29 mouse cellular contexts compared by ENCODE assay signal in the genomic region with DNA sequence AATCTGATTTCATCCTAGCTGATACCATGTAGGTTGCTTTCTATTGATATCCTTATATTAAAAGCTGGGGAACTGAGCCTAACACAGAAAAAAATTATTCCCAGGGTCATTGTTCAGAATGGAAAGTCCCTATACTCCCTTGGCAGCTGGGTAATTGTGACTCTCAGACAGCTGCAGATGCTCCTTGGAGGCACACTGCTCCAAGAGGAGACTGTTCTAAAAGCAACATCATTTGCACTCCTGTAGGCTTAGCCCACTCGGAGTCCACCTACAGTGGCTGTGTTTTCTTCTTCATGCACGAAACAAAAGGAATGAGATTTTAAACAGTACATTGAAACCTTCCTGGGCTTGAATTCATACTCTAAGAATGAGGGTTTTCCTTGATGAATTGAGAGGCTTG.
A peak's percentile ranks its signal among the peaks of the same experiment; 100 is the strongest.
DNase-seq lines count a peak whose midpoint lies in the region; ATAC-seq and TF ChIP-seq lines count a peak whose summit lies in the region.
"Had no signal": no experiment of that assay in that cellular context is flagged by ENCODE, and none has a peak within 500 bp of the region (broad histone marks: within the 10 kb centered on the region; RNA-seq: fewer than 3 reads in every experiment).

No protein-coding gene starts in this region.

- no peak for DNase-seq in forebrain, embryonic 11.5 days (ENCODE audit: low spot score)
- no peak for DNase-seq in forebrain, embryonic 10.5 days (ENCODE audit: extremely low spot score, low spot score)
- DNase-seq in neural tube, embryonic 10.5 days (ENCODE audit: extremely low spot score, low spot score) = no peak
- no peak for DNase-seq in forebrain, postnatal 0 days
- DNase-seq in adrenal gland, postnatal 14 days = no peak
- DNase-seq in heart, adult 11 months = no peak
- DNase-seq: adrenal gland, adult 8-10 months; cerebellum, adult 18-20 months; cerebellum, postnatal 10 days; gastrocnemius, postnatal 14 days; heart, postnatal 36 days; kidney, adult 9 months; kidney, postnatal 10 days; layer of hippocampus, postnatal 36 days; left cerebral cortex, postnatal 4 days; liver, postnatal 0 days; lung, postnatal 4 days; right cerebral cortex, postnatal 4 days; thymus, adult 18-20 months; thymus, postnatal 25 days had no signal

- 0 out of 2 replicates have a peak, but pooled peaks have one; percentile 46 for ATAC-seq in forebrain, embryonic 11.5 days (replicated peaks; ENCODE audit: low FRiP score)
- no peak for ATAC-seq in neural tube, embryonic 13.5 days (ENCODE audit: low read depth)
- ATAC-seq in forebrain, postnatal 0 days = 0 out of 2 replicates have a peak, but pooled peaks have one; percentile 38
- ATAC-seq: intestine, embryonic 16.5 days; liver, embryonic 12.5 days; liver, postnatal 0 days; lung, postnatal 0 days had no signal

- H3K27me3 ChIP-seq in forebrain, embryonic 11.5 days (ENCODE audit: control insufficient read depth, insufficient read depth, low read length) = no peaks in the 10 kb centered on the region
- peaks cover 3% of the 10 kb centered on the region; the same call in 1 of the 2 replicates for H3K27me3 ChIP-seq in forebrain, embryonic 10.5 days (ENCODE audit: poor library complexity, severe bottlenecking)
- no peaks in the 10 kb centered on the region for H3K27me3 ChIP-seq in neural tube, embryonic 13.5 days
- no peaks in the 10 kb centered on the region for H3K27me3 ChIP-seq in forebrain, postnatal 0 days (ENCODE audit: insufficient read depth, low read length)
- H3K27me3 ChIP-seq: hindbrain, embryonic 13.5 days; liver, embryonic 12.5 days; megakaryocyte, embryonic 14.5 days had no signal

- 29% methylated on average over 2 of the region's 2 CpGs for WGBS in forebrain, embryonic 11.5 days
- WGBS in forebrain, embryonic 10.5 days = 48% methylated on average over 2 of the region's 2 CpGs
- 61% methylated on average over 2 of the region's 2 CpGs for WGBS in neural tube, embryonic 13.5 days
- WGBS in forebrain, postnatal 0 days = 11% methylated on average over 2 of the region's 2 CpGs

- no peaks in the 10 kb centered on the region for H3K36me3 ChIP-seq in forebrain, embryonic 11.5 days (ENCODE audit: control insufficient read depth, insufficient read depth, low read length)
- H3K36me3 ChIP-seq in forebrain, embryonic 10.5 days (replicated peaks) = no peaks in the 10 kb centered on the region
- no peaks in the 10 kb centered on the region for H3K36me3 ChIP-seq in neural tube, embryonic 13.5 days
- no peaks in the 10 kb centered on the region for H3K36me3 ChIP-seq in forebrain, postnatal 0 days (ENCODE audit: insufficient read depth)
- H3K36me3 ChIP-seq: G1E; hindbrain, embryonic 13.5 days; liver, embryonic 12.5 days had no signal

- H3K4me3 ChIP-seq in forebrain, embryonic 11.5 days (ENCODE audit: low read depth, low read length) = no peak overlapping the region
- H3K4me3 ChIP-seq in forebrain, embryonic 10.5 days = no peak overlapping the region
- H3K4me3 ChIP-seq in neural tube, embryonic 13.5 days = no peak overlapping the region
- no peak overlapping the region for H3K4me3 ChIP-seq in forebrain, postnatal 0 days (ENCODE audit: low read depth, low read length)
- H3K4me3 ChIP-seq: hindbrain, embryonic 13.5 days; liver, embryonic 12.5 days; megakaryocyte, embryonic 14.5 days had no signal

- no peak overlapping the region for H3K9ac ChIP-seq in forebrain, embryonic 11.5 days (ENCODE audit: low read length)
- no peak overlapping the region for H3K9ac ChIP-seq in neural tube, embryonic 13.5 days
- no peak overlapping the region for H3K9ac ChIP-seq in forebrain, postnatal 0 days
- H3K9ac ChIP-seq: hindbrain, embryonic 13.5 days; liver, embryonic 12.5 days; liver, postnatal 0 days had no signal

- no peak for TF ChIP-seq CTCF in forebrain, postnatal 0 days (IDR thresholded peaks at IDR 0.05; ENCODE audit: low read depth)

- H3K27ac ChIP-seq in forebrain, embryonic 11.5 days (ENCODE audit: low read depth, low read length) = no peak overlapping the region
- H3K27ac ChIP-seq in forebrain, embryonic 10.5 days = no peak overlapping the region
- 0 out of 2 replicates have a peak overlapping the region, but pooled peaks have one; percentile 9 for H3K27ac ChIP-seq in neural tube, embryonic 13.5 days (replicated peaks)
- peak overlapping the region; percentile 36; the same call in 1 of the 2 replicates for H3K27ac ChIP-seq in forebrain, postnatal 0 days (ENCODE audit: low read depth, low read length)
- H3K27ac ChIP-seq: hindbrain, embryonic 13.5 days; liver, embryonic 12.5 days; stomach, postnatal 0 days had no signal

- H3K4me1 ChIP-seq in forebrain, embryonic 11.5 days (replicated peaks; ENCODE audit: control insufficient read depth, insufficient read depth, low read length) = no peaks in the 10 kb centered on the region
- peaks cover 26% of the 10 kb centered on the region for H3K4me1 ChIP-seq in forebrain, embryonic 10.5 days
- peaks cover 5% of the 10 kb centered on the region; the same call in 1 of the 2 replicates for H3K4me1 ChIP-seq in neural tube, embryonic 13.5 days (replicated peaks)
- H3K4me1 ChIP-seq in forebrain, postnatal 0 days (ENCODE audit: insufficient read depth) = no peaks in the 10 kb centered on the region
- H3K4me1 ChIP-seq: liver, embryonic 12.5 days; megakaryocyte, embryonic 14.5 days had no signal

- no peak overlapping the region for H3K4me2 ChIP-seq in forebrain, embryonic 11.5 days (ENCODE audit: low read depth, low read length, severe bottlenecking)
- no peak overlapping the region for H3K4me2 ChIP-seq in neural tube, embryonic 13.5 days
- no peak overlapping the region for H3K4me2 ChIP-seq in forebrain, postnatal 0 days (ENCODE audit: low read depth)
- H3K4me2 ChIP-seq: heart, embryonic 11.5 days; hindbrain, embryonic 13.5 days; liver, embryonic 12.5 days had no signal

- no peaks in the 10 kb centered on the region for H3K9me3 ChIP-seq in forebrain, embryonic 11.5 days (ENCODE audit: control insufficient read depth, low read length)
- H3K9me3 ChIP-seq in forebrain, embryonic 10.5 days = no peaks in the 10 kb centered on the region
- H3K9me3 ChIP-seq in neural tube, embryonic 13.5 days = no peaks in the 10 kb centered on the region
- no peaks in the 10 kb centered on the region for H3K9me3 ChIP-seq in forebrain, postnatal 0 days (ENCODE audit: low read length)
- H3K9me3 ChIP-seq: hindbrain, embryonic 13.5 days; liver, embryonic 12.5 days had no signal

Comparison
In these comparisons a context has a peak if more than half of its experiments do, and no peak if none do; other contexts are left out.
1. H3K27ac ChIP-seq: peak in neural tube, embryonic 13.5 days (single experiment) and forebrain, postnatal 0 days (single experiment); none in forebrain, embryonic 11.5 days (single experiment) and forebrain, embryonic 10.5 days (single experiment).